Mouse (Mus musculus): ENCODE results near the gene Qdpr.

GRCm38 (mm10) chr5:45441745-45442144 lies 8.3 kb downstream of the Qdpr start:
- TF ChIP-seq CTCF (IDR thresholded peaks at IDR 0.05; ENCODE audit: low read depth, low read length) (no peak), POLR2A (IDR thresholded peaks at IDR 0.05; ENCODE audit: extremely low read depth, insufficient read depth, low read length) (no peak)

Data from liver, adult 2 months (tissue).